Mouse (Mus musculus): ENCODE data around the gene Sipa1l1.

GRCm38 (mm10) chr12:82433311-82433710 lies 264.2 kb downstream of the Sipa1l1 start:
- TF ChIP-seq CTCF (IDR thresholded peaks at IDR 0.05; ENCODE audit: low read depth, low read length) (no peak), POLR2A (IDR thresholded peaks at IDR 0.05; ENCODE audit: borderline replicate concordance, low read depth, low read length) (no peak)

Data from bone marrow macrophage, adult 2 months (primary cell).